Mouse (Mus musculus) ovary, postnatal 36 days (tissue): ENCODE data around the gene Ptprg.

Source experiments
- DNase-seq: peaks from one replicate; pipeline ENCODE4 v3.0.0; 2022; ENCODE audit warnings: low spot score, mixed read lengths

Ptprg gene

GRCm38 (mm10) chr14:11618140-11618705 lies 64.9 kb downstream of the Ptprg start:
- no peak for DNase-seq

GRCm38 (mm10) chr14:11619606-11620005 lies 66.3 kb downstream of the Ptprg start:
- DNase-seq, result no peak

GRCm38 (mm10) chr14:11620314-11620713 lies 67.0 kb downstream of the Ptprg start:
- no peak for DNase-seq

GRCm38 (mm10) chr14:11620962-11621568 lies 67.7 kb downstream of the Ptprg start:
- no peak for DNase-seq

DNA sequence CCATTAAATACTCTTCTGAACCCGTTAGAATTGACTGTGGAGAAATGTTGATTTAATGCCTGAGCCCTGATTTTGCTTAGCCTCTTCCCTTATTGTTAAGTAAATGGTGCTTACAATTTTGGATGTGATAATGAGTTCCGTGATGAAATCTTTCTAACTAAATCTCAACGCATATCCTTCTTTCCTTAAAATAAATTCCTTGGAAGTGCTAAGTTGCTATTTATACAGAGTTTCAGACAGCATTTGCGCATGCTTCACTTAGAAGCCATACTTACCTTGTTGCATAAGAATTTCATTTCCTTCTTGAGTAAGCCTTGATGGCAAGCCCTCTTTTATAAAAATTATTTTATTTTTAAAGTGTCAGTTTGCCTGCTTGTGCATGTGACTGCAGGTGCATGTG lies 70.2 kb downstream of the Ptprg start:
- DNase-seq, result no peak

DNA sequence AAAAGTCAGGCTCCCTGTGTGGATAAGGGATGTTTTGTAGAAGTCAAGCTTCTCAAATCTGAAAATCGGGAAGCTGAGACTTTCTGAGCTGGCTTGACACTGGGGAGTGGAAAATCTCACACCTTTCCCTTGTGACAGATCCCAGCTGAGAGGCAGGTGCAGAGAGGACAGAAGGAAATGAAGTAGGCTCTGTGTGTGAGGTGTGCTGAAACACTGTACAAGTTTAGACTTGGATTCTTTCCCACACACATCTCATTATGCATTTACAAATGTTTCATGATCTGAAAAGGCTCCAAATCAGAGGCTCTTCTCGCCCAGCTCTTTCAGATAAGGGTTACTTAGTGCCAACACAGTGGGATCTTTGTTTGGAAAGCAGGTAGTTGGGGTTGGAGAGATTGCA lies 77.4 kb downstream of the Ptprg start:
- DNase-seq, result no peak

- DNase-seq, result no peak
Measured at GRCm38 (mm10) chr14:11631505-11631904, 78.2 kb downstream of the Ptprg start.

GRCm38 (mm10) chr14:11637673-11638072 lies 84.3 kb downstream of the Ptprg start:
- no peak for DNase-seq

GRCm38 (mm10) chr14:11639366-11639765 lies 86.0 kb downstream of the Ptprg start:
- no peak for DNase-seq

- no peak for DNase-seq
Measured at GRCm38 (mm10) chr14:11640372-11640771, 87.0 kb downstream of the Ptprg start.

DNA sequence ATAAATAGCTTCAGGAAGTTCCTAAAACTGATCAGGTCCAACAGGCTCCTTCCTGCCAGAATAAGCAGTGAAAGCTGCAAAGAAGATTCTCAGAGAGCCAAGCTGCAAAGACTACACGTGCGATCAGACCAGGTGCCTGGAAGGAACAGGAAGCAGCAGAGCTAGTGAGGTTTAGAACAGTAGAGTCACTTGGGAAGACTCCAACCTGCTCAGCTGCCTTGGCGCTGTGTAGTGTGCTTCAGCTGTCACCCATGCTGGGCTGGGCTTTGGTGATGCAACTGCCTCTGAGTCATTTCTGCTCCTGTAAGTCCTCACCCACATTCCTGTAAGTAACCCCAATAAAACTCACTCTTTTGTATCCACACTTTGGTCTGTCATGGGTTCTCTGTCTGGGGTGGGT lies 87.7 kb downstream of the Ptprg start:
- no peak for DNase-seq

- no peak for DNase-seq
Measured at GRCm38 (mm10) chr14:11642977-11643376, 89.6 kb downstream of the Ptprg start.

- no peak for DNase-seq
Measured at GRCm38 (mm10) chr14:11657374-11657773, 104.0 kb downstream of the Ptprg start.

- no peak for DNase-seq
Measured at GRCm38 (mm10) chr14:11663661-11664215, 110.4 kb downstream of the Ptprg start.

DNA sequence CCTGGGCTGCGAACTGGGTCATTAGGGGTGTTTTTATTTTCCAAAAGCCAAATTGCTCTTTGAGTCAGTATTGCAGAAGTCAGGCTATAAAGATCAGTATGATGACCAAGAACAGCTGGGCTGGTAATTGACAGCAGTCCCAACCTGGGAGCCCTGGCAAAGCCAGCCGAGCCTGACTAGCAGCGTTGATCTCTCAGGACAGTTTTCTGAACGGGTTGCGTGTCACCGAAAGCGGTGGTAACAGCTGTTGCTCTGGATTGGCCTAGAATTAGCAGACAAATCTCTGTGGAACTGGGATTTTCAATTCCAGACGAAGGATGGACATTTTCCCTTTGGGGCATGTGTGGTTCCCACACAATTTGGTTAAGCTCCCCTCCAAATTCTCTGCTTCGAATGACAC lies 111.0 kb downstream of the Ptprg start:
- no peak for DNase-seq

- DNase-seq, result no peak
Measured at GRCm38 (mm10) chr14:11665046-11665445, 111.7 kb downstream of the Ptprg start.

DNA sequence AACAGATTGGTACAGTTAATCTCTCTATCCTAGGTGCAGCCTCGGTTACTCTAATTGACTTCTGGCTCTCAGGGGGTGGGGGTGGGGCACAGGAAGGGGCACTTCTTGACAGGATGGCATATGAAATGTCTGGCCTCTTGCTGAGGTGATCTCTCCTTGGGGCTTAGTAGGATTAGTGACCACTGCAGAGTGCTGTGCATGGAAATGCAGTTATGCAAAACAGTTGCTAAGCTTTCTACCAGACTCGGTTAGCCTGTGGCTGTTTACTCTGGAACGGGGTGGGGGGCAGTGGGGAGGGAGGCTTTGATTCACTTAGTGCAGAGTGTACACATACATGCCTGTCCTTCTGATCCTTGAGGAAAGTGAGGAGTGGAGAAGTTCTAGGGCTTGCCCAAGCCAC lies 114.4 kb downstream of the Ptprg start:
- no peak for DNase-seq

DNA sequence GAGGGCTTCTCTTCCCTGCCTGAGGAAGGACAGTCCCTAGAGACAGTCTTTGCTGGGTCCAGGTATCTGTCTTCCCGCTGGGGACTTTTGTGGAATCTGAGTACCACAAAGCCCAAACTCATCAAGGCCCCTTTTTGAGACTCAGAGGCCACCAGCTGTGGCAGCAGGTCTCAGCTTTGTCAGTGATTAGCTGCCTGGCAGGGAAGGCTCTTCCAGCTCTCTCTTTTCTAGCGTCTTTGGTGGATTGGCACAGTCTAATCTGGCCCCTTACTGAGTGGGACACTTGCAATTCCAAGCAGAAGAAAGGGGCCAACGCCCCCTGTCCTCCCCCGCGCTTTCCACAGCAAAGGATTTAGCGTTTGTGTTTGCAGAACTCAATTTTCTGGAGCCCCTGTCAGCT lies 117.5 kb downstream of the Ptprg start:
- DNase-seq, result no peak

- no peak for DNase-seq
Measured at GRCm38 (mm10) chr14:11672981-11673547, 119.7 kb downstream of the Ptprg start.

- no peak for DNase-seq
Measured at GRCm38 (mm10) chr14:11678201-11678600, 124.9 kb downstream of the Ptprg start.

DNA sequence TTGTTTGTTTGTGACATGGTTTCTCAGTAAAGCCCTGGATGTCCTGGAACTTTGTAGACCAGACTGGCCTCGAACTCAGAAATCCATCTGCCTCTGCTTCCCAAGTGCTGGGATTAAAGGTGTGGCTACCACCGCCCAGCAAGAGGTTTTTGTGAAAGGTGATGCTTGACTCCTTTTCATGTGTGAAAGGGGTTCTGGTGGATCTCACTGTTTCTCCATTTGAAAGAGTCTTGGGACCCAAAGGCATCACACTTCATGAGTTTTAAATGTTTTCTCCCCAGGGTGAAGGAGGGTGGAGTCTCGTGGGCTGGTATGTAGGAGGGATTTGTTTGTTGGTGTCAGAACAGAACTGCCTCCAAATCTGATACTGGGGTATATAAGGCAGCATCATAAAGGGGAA lies 126.4 kb downstream of the Ptprg start:
- no peak for DNase-seq

DNA sequence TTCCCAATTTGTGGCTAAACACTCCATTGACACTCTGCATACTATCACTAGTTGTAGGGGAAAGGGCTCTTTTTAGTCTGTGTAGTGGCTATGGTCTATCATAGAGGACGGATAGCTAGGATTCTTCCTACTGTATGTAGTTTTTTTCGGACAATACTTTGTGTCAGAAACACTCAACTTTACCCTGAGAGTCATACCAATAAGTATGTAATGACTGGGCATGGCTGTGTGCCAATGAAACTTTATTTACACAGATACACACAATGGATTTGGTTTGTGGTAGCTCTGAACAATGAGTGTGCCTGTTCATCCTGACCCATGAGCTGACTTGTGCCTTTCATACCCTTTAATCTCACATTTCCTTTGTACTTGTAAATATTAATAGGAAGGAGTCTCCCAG lies 127.3 kb downstream of the Ptprg start:
- no peak for DNase-seq

GRCm38 (mm10) chr14:11682441-11682840 lies 129.1 kb downstream of the Ptprg start:
- no peak for DNase-seq
